Mouse (Mus musculus): ENCODE measurements around the gene Apol9b. TPM values are rescaled to one million over a fixed set of nuclear protein-coding genes. Genes with fewer than 3 reads are reported as not detected.

Gene Apol9b
- total RNA-seq, 2 experiments from 2014 or later = 0.46 to 0.61 TPM

DNA sequence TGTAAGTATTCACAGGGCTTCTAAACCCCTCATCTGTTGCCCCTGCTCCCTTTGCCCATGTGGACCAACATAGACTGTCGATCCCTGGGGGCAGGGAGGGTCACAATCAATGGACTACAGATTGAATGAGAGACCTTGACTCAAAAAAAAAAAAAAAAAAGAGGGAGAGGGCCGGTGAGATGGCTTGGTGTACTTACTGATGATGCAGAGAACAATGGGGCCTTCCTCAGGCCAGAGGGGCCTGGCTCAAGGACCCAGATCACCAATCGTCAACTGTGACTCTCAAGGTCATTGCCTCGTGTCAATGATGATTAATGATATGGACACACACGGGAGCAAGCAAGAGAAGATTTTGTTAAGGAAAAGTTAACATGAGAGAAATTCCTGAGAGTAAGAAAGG, 15.8 kb downstream of the Apol9b start:
- intact Hi-C loops (cut with DNase I) = no loop called here
- DNase-seq = no peak

- intact Hi-C loops (cut with DNase I) = no loop called here
Measured at GRCm38 (mm10) chr15:77745081-77745480, 16.2 kb downstream of the Apol9b start.

DNA sequence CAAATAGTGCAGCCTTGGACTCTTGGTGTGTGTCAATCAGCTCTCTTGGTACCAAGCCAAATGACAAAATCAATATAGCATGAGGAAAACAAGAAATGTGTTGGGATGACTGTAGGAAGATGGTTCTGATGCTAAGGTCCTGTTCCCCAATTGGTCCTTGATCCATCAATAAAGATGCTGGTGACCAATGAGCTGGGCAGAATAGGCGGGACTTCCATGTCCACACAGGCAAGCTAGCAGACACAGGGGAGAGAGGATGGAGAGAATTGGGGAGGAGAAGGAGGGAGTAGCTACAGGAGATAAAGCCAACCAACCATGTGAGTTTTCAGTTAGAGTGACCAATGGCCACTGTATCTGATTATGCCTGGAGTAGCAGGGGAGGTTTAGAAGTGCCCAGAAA, 17.5 kb downstream of the Apol9b start:
- DNase-seq = no peak
- intact Hi-C loops (cut with DNase I) = no loop called here

More at GRCm38 (mm10) chr15:77745081-77745480, 16.2 kb downstream of the Apol9b start:
- DNase-seq = no peak

- intact Hi-C loops (cut with DNase I) = no loop called here
Measured at GRCm38 (mm10) chr15:77748414-77748813, 19.6 kb downstream of the Apol9b start.

DNA sequence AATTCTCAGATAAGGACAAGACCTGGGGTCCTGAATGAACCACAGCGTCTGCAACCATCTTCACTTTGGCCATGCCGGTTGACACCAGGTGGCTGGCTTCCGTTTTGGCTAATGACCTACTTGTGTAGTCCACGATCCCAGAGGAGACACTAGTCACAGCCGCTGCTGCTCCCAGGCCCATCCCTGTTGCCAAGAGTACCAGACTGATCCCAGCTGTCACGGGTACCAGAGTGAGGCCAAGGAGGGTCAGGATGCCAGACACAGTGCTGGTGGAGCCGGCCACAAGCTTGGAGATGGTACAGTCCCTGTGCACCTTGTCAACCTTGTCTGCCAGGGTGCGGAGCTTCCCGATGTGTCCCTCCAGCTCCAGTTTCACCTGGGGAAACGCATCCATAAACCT, 20.9 kb downstream of the Apol9b start:
- no peak for DNase-seq
- intact Hi-C loops (cut with DNase I) = no loop called here

More at GRCm38 (mm10) chr15:77748414-77748813, 19.6 kb downstream of the Apol9b start:
- DNase-seq = no peak

DNA sequence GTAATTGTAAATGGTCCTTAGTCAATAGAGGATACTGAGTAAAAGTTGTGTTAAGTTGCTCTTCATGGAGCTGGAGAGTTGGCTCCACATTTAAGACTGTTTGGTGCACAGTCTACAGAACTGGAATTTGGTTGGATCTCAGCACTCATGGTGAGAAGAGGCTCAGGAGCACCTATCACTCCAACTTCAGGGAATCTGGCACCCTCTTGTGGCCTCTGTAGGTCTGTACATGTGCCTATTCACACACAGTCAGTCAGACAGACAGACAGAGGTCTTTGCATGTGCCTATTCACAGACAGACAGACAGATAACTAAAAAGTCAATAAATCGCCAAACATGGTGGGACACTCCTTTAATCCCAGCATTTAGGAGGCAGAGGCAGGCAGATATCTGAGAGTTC, 21.6 kb downstream of the Apol9b start:
- intact Hi-C loops (cut with DNase I) = no loop called here
- peak; percentile 36 to 48 for DNase-seq

DNA sequence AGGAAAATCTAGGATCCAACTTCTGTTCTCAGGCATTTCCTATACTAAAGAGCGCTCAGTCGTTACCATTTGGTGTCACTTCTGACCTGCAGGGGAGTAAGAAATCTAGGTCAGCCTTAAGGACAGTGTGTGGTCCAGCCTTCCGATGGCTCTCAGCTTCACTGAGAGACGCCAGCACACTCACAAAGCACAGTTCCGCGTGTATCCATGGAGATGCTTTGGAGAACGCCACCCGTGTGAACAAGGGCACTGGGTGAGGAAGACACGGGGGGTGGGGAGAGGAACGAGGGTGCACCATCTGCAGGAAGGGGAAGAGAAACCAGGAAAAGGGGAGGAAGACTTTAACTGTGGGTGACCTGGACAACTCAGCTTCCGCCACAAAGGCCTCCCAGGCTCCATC, 23.6 kb downstream of the Apol9b start:
- no peak for DNase-seq
- intact Hi-C loops (cut with DNase I) = no loop called here

DNA sequence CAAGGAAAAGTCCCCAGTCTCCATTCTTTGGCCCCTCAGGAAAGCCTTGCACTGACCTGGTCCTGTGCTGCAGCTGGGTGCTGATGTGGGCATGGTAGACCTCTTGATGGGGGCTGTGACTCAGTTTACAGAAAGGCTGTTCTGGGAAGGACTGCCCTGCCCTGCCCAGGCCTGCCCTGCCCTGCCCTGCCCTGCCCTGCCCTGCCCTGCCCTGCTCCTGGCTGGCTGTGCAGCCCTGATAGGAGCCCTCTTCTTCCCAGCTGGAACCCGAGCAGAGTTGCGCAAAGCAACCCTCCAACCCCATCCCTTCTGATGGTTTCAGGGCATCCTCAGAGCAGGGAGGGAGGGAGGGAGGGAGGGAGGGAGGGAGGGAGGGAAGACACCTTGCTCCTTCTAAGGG, 26.3 kb downstream of the Apol9b start:
- intact Hi-C loops (cut with DNase I) = no loop called here
- DNase-seq = no peak

GRCm38 (mm10) chr15:77756081-77756480, 27.2 kb downstream of the Apol9b start:
- no peak for DNase-seq
- intact Hi-C loops (cut with DNase I) = no loop called here

- intact Hi-C loops (cut with DNase I) = no loop called here
Measured at GRCm38 (mm10) chr15:77756848-77757247, 28.0 kb downstream of the Apol9b start, which contains the start of gene Apol8. Gene Apol8, minus strand, starts transcription at chr15:77757003.

DNA sequence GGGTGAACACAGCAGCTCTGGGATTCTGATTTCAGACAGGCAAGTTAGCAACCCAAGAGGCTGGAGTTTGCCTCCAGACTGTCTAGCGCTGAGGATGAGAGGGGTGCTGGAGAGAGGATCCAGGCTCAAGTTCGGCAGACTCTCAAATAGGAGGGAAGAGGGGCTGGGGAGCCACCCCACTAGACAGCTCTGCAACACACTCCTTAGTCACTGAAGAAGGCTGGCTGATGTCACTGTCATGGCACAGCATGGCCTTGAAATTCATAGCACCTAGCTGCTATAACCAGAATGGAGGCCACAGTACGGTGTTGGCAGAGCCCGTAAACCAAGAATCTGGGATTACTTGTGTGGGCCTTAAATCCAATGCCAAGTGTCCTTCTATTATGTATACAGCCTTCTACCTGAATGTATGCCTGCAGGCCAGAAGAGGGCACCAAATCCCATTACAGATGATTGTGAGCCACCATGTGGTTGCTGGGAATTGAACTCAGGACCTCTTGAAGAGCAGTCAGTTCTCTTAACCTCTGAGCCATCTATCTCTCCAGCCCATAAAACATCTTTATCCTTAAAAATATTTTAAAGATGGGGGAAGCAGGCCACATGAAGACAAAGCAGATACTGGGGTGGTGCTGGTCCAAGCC, 28.9 kb downstream of the Apol9b start:
- DNase-seq = no peak
- intact Hi-C loops (cut with DNase I) = no loop called here

More at GRCm38 (mm10) chr15:77756848-77757247, 28.0 kb downstream of the Apol9b start, which contains the start of gene Apol8:
- DNase-seq = peak; percentile 38 to 53

DNA sequence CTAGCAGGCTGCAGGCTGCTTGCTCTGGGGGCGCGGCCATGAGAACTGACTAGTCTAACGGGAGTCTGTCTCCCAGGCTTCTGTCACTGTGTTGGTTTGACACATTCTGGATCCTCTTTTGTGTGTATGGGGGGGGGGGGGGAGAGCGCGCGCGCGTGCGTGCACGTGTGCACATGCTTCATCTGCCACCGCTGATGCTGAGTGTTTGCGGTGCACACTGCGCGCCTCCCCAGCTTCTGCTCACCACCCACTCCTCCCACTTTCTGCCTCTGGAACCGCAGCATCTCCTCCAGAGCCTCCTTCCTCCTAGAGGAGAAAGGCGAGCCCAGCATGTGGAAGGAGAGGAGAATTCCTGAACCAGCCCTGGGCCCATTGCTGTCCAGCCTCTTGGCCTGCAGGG, 31.2 kb downstream of the Apol9b start:
- intact Hi-C loops (cut with DNase I) = loop anchor here (5.0 kb wide), 1 partner anchor 157 kb away; no protein-coding TSS in a partner anchor
- no peak for DNase-seq

- DNase-seq = no peak
- intact Hi-C loops (cut with DNase I) = loop anchor here (5.0 kb wide), 1 partner anchor 156 kb away; no protein-coding TSS in a partner anchor
Measured at GRCm38 (mm10) chr15:77761083-77761482, 32.2 kb downstream of the Apol9b start.

GRCm38 (mm10) chr15:77761561-77762380, 32.9 kb downstream of the Apol9b start:
- DNase-seq = peak in 1 of 2 experiments; percentile 37
- intact Hi-C loops (cut with DNase I) = loop anchor here (5.0 kb wide), 1 partner anchor 156 kb away; no protein-coding TSS in a partner anchor

DNA sequence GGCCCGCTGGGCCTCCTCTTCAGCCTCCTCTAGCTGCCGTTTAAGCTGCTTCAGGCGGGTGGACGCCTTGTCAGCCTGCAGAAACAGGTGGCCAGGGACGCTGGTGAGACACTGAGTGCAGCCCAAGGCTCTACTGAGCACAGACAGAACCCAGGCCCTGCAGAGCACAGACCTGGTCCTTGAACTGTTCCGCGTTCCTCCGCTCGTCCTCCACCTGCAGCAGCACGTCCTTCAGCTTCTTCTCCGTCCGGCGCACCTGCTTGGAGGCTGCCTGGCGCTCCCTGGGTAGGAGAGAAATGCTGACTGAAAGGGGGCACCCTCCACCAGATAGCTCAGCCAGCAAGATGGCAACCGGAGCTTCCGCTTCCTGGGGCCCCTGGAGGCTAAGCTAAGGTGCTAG, 34.2 kb downstream of the Apol9b start:
- intact Hi-C loops (cut with DNase I) = loop anchor here (5.0 kb wide), 1 partner anchor 154 kb away; no protein-coding TSS in a partner anchor
- no peak for DNase-seq

- intact Hi-C loops (cut with DNase I) = loop anchor here (5.0 kb wide), 1 partner anchor 154 kb away; no protein-coding TSS in a partner anchor
- no peak for DNase-seq
Measured at GRCm38 (mm10) chr15:77763702-77764101, 34.9 kb downstream of the Apol9b start.

DNA sequence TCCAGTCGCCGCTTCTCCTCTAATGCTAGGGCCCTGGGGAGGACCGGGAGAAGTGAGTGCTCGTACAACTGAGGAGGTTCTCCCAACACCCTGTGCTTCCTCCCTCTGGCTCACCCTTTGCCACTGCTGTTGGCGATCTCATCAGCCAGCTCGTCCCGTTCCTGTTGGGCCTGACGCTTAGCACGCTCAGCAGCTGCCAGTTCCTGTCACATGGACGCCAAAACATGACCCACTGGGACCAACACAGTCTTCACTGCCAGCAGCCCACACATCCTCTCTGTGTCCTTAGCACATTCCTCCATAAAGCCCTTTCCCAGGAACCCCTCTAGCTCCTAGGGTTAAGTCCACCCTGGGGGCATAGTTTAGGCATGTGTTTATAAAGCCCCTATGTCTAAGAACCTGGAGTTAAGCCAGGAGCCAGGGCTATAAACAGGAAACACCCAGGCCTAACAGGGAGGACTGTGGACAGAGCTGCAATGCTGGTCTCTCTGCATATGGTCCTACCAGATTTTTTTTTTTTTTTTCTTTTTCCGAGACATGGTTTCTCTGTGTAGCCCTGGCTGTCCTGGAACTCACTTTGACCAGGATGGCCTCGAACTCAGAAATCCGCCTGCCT, 35.7 kb downstream of the Apol9b start:
- intact Hi-C loops (cut with DNase I) = loop anchor here (5.0 kb wide), 1 partner anchor 153 kb away; no protein-coding TSS in a partner anchor
- peak; percentile 72 to 79 for DNase-seq

GRCm38 (mm10) chr15:77765484-77766093, 36.8 kb downstream of the Apol9b start:
- DNase-seq = no peak
- intact Hi-C loops (cut with DNase I) = no loop called here

- no peak for DNase-seq
- intact Hi-C loops (cut with DNase I) = no loop called here
Measured at GRCm38 (mm10) chr15:77766981-77767380, 38.1 kb downstream of the Apol9b start.

GRCm38 (mm10) chr15:77770341-77770740, 41.5 kb downstream of the Apol9b start:
- no peak for DNase-seq
- intact Hi-C loops (cut with DNase I) = no loop called here

All from heart, postnatal 36 days (tissue).